Mouse (Mus musculus) T-helper 2 cell (primary cell): ENCODE data around the gene Kat14.

Source experiments
- in situ Hi-C: fragments of 300-600 bp; cut with MboI, MseI; formaldehyde crosslinking; loops from one replicate; pipeline ENCODE4 v1.15.1; 2025; ENCODE audit warnings: high pct_unique_total_duplicates

The Kat14 gene

DNA sequence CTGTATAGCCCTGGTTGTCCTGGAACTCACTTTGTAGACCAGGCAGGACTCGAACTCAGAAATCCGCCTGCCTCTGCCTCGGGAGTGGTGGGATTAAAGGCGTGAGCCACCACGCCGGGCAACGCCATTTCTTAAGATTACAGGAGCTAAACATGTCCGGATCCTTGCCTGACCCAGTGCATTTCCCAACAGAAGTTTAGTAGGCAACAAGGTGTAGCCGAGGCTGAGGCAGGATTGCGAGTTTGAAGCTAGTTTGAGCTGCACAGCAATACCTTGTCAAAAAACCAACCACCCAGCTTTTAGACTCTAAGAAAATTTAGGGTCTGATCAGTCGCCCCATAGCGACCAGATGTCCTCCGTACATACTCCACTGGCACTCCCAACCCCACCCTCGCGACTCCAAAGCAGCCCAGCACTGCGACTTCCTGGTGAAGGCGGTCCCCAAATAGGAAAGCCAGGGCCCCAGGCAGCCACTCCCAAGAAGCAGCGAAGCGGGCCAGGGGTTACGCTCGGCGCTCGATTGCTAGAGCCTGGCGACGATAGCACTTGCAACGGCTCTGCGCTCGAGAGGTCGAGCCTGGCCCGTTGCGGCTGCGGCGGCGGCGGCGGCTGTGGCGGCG lies at the start of gene Kat14, which contains the start of gene Pet117:
Gene Kat14, plus strand, starts transcription at position 584 of the 620 bp plus-strand sequence.
Gene Pet117, plus strand, starts transcription at position 597 of the 620 bp plus-strand sequence.
- in situ Hi-C loops, result no loop called here

DNA sequence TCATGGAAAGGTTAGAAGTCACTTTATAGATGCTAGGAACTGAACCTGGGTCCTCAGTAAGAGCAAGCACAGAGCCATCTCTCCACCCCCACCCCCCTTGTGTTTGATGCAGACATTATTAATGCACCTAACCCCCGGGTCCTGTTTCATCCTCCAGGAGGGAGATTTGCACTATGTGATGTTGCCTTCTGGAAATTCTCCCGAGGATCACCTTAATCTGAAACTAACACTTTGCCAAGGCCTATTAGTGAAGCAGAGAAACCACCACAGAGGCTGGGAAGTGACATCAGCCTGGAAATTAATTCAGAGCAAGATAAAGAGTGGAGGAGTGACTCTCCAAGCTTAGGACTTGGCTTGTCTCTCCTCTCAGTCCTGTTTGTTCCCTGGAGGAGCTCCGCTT lies 44.6 kb upstream of the Kat14 start:
- in situ Hi-C loops, result no loop called here

DNA sequence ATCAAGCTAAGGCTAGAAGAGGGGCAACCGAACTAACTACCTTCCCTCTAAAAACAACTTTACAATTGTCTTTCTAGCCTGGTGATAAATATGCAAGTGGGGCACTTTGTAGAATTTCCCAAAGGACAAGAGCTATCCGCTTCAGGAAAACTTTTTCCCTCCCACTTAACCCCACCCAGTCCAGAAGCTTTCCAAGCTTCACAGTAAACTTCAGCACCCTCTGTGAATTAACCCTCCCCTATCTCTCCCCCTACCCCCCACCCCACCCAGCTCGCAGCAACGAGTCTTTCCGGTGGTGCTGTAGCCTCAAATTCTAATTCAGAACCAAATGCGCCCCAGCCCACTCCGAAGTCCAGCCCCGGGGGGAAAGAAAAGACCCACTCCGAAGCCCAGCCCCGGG lies 39.3 kb upstream of the Kat14 start:
- in situ Hi-C loops, result loop anchor here (25.0 kb wide), 1 partner anchor 833 kb away; the partner anchor contains the start of gene Slc24a3

DNA sequence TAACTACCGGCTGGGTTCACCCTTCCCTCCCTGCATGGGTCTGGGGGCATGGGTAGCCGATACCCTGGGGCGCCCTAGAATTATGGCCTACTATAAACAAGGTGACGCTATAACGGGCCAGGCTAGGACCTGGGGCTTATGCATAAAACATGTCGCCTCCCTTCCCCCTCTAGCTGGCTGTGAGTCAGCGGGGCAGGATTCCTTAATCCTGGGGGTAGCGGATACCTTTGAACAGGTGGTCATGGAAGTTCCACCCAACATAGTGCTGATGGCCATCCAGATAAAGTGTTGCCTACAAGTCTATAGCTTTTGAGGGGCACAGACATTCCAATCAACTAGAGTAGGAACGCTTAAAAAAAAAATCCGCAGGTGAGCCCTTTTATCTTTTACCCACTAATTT lies 38.8 kb upstream of the Kat14 start:
- in situ Hi-C loops, result loop anchor here (25.0 kb wide), 1 partner anchor 832 kb away; the partner anchor contains the start of gene Slc24a3

DNA sequence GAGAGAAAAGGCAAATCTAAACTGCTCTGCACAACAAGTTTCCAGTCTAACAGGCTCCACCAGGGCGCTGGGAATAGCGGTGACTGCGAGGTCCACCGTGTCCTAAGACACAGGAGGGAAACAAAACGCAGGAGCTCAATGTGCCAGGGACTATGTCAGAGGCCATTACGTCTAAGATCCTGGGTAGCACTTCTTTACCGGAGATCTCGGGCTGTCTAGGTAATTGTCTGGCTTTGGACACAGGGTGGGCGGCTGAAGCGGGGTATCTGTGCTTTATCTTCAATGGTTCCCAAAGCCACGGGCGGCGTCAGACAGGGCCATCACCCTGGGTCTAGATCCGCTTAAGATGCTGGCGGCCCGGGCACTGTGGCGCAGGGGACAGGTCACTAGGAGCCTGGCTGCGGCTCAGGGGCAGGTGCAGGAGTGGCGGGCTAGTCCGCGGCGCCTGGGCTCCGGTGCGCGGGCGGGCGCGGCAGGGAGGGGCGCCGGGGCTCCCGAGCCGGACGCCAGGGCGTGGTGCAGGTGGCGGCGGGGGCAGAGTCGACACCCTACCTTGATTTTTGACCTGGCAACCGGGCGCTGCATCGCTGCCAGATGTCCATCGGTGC lies 38.3 kb upstream of the Kat14 start:
- in situ Hi-C loops, result loop anchor here (25.0 kb wide), 1 partner anchor 832 kb away; the partner anchor contains the start of gene Slc24a3

DNA sequence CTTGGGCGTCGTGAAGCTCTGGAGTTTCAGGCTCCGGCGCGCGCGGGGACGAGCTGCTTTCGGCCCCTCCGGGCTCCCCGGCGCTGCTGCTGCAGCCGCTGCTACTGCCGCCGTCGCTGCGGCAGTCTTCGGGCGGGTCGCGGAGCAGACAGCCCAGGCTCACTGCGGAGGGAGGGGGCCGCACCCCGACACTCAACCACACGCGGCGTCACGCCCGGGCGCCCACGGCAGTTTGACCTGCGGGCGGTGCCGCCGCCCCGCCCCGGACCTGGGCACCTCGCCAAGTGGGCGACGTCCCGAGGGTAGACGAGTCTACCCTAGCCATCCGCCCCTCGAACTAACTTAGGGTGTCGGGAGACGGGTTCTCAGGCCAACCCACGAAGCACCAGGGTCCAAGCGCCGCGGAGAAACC lies 37.8 kb upstream of the Kat14 start:
- in situ Hi-C loops, result loop anchor here (25.0 kb wide), 1 partner anchor 831 kb away; the partner anchor contains the start of gene Slc24a3

DNA sequence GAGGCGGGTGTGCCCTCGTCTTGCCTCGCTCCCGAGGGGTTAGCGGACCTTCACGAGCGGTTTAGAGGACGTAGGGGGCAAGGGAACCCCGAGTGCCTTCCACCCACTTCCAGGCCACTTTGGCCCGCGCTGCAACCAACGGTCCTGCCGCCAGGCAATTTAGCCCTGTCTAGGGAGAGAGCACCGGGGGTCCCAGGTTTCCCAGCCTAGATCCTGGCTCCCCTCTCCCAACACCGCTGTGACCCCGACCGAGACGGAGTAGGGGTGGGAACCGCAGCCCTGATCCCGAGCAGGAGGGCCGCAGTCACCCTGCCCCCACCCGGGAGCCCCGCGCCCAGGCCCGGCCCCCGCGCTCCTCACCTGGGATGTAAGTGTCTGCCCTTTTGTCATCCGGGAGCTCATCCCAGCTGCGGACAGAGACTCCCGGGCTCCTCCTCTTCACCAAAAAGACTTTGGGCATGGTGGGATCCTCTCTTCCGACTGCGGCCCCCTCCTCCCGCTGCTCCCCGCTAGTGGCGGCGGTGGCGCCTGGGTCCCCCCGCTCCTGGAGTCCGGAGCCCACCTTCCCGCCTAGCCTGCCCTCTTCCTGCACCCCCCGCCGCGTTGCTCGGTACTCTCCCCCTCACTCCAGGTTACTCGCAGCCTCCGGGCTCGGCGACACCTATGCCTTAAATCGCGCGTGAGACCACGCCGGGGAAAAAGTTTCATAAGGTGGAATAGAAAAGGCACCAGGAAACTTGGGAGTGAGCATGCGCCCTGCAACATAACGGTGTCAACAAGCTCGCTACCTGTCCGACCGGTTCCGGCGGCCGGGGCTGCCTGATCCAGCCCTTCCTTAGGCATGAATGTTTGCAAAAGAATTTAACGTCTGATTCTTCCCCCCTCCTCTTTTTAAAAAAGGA lies 37.1 kb upstream of the Kat14 start, which contains the start of gene Ovol2:
Gene Ovol2, minus strand, starts transcription at position 746 of the 902 bp plus-strand sequence.
- in situ Hi-C loops, result loop anchor here (25.0 kb wide), 1 partner anchor 831 kb away; the partner anchor contains the start of gene Slc24a3

DNA sequence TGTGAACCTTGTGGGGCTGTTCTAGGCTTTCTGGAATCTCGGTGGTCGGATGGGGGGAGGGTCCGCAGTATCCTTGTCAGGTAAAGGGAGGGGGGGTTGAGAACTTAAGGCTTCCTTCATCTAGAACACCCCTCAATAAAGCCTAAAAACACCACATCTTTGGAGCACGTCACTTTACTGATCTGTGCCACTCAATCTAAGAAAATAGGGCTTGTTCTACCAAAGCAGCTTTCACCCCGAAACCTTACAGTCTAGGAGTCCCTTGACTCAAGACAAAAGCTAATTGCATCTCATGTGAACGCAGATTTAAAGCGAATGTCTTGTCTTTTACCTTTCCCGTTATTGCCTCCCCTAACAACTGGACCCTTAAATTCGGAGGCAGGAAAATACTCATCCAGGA lies 36.3 kb upstream of the Kat14 start:
- in situ Hi-C loops, result loop anchor here (25.0 kb wide), 1 partner anchor 830 kb away; the partner anchor contains the start of gene Slc24a3

DNA sequence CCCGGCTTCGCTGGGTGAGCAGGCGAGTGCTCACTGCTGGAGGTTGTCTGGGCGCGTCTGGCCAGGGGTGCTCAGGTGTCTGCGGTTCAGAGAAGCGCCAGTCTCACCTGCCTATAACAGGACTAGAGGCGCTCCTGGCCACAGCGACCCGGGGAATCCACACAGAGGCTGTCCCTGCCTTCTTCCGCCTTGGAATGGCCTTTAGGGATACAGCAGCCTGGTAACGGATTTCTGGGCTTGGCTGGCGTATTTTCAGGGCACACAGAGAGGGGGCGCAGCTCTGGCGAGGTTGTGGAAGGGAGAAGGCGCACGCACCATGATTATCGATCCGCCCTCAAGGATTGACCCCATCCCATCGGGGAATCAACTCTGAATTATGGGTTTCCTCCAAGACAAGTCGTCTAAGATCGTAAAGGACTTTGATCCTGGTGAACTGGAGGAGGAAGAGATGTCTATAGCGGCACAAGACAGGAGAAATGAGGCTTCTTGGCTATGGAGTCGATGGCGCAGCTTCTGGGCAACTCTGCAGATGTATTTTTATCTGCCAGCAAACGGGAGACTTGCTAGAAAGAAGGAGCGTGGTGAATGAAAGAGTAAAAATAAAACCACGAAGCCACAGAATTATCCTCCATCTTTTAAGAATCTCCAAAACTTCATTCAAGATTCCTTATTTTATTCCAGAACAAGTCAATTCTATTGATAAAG lies 35.5 kb upstream of the Kat14 start:
- in situ Hi-C loops, result loop anchor here (25.0 kb wide), 1 partner anchor 829 kb away; the partner anchor contains the start of gene Slc24a3

DNA sequence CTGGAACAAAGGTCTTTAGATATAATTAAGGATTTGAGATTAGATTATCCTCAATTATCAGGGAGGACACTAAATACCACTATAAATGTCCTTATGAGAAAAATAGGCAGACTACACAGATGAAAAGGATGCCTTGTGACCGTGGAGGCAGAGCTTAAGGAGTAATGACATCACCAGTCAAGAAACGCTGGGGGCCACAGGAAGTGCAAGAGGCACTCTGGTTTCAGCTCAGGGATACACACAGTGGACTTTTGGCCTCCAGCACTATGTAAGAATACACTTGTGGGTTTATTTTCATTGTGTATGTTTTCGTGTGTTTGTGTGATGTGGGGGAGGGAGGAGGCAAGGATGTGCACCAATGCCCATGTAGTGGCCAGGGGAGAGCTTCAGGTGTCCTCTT lies 31.6 kb upstream of the Kat14 start:
- in situ Hi-C loops, result loop anchor here (25.0 kb wide), 1 partner anchor 825 kb away; the partner anchor contains the start of gene Slc24a3

DNA sequence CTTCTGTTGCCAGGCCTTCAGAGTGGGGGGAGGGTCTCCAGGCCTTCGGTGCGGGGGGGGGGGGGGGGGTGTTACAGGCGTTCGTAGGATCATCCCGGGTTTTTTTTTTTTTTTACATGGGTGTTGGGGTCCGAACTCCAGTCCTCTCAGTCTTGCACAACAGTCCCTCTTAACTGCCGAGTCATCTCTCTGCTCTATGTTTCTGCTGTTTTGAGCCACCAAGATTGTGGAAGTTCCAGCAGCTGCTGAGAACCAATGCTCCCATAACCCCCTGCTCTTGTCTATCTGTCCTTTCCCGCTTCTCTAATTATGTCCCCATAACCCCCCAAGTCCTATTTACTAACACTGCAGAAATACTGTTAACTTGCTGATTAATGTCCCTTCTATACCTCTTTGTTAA lies 31.1 kb upstream of the Kat14 start:
- in situ Hi-C loops, result loop anchor here (25.0 kb wide), 1 partner anchor 825 kb away; the partner anchor contains the start of gene Slc24a3

DNA sequence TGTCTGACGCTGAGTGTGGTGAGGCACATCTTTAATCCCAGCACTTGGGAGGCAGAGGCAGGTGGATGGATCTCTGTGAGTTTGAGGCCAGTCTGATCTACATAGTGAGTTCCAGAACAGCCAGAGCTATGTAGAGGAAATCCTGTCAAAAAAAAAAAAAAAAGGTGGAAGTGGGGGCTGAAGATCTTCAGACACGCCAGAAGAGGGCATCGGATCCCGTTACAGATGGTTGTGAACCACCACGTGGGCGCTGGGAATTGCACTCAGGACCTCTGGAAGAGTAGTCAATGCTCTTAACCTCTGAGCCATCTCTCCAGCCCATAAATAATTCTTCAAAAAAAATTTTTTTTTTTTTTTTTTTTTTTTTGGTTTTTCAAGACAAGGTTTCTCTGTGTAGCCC lies 30.6 kb upstream of the Kat14 start:
- in situ Hi-C loops, result loop anchor here (25.0 kb wide), 1 partner anchor 824 kb away; the partner anchor contains the start of gene Slc24a3

DNA sequence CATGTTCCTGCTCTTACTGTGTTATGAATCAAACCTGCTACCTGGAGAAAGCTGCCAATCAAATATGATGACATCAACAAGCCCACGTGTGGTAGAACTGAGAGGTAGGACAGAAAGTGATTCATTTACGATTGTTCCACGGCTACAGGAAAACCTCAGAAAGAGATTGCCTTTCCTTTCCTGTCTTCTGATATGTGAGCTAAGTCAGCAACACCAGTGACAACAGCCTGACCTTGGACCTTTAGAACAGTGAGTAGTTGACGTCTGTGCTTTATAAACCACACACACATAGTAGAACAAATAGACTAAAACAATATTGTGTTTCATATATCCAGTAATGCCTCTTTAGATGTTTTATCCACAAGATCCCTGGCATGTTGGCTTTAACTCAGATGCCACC lies 25.6 kb upstream of the Kat14 start:
- in situ Hi-C loops, result loop anchor here (25.0 kb wide), 1 partner anchor 819 kb away; the partner anchor contains the start of gene Slc24a3

DNA sequence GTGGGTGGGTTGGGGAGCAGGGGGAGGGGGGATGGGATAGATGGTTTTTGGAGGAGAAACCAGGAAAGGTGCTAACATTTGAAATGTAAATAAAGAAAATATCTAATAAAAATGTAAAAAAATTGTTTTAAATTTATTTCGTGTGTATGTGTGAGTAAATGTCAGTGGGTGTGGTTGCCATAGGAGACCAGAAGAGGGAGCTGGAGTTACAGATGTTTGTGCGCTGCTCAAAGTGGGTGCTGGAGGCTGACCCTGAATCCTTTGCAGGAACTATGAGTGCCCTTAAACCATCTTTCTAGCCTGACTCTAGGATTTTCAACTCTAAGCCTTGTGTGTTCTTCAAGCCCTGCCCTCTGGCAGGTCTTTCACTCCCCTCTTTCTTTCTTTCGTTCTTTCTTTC lies 20.3 kb upstream of the Kat14 start:
- in situ Hi-C loops, result loop anchor here (5.0 to 25.0 kb wide), 2 partner anchors 104 to 814 kb away; partner anchors contain the start of gene Slc24a3

DNA sequence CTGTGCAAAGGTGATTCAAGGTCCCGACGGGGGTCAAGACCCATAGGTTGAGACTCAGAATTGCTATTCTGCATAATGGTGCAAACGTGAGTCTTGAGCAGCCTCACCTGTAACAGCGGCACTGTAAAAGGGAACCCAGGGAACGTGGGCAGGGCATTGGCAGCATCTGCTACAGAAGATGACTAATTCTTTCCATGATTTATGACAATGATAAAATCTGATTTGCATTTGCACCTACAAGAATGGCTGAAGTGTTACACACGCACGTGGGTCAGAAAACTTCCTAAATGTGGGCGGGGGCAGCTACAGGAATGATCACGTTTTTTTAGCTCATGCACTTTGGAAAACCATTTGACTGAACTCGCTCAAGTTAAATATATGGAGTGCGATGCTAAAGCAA lies 15.9 kb upstream of the Kat14 start:
- in situ Hi-C loops, result loop anchor here (10.0 kb wide), 1 partner anchor 942 kb away; no protein-coding TSS in a partner anchor

DNA sequence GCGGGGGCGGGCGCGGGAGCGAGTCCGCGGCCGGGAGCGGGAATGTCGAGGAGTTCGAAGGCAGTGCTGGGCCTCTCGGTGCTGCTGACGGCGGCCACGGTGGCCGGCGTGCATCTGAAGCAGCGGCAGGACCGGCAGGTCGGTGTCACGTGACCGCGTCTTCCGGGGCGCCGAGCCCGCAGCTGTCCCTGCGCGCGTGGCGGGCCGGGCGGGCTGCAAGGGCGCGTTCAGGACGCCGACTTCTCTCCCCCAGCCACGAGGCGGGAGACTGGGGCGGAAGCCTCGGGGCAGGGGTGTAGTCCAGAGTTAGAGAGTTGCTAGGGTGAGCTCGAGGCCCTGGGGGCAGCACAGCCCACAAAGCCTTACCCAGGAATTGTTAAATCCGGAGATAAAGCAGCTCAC lies 238 bp downstream of the Kat14 start:
- in situ Hi-C loops, result no loop called here

DNA sequence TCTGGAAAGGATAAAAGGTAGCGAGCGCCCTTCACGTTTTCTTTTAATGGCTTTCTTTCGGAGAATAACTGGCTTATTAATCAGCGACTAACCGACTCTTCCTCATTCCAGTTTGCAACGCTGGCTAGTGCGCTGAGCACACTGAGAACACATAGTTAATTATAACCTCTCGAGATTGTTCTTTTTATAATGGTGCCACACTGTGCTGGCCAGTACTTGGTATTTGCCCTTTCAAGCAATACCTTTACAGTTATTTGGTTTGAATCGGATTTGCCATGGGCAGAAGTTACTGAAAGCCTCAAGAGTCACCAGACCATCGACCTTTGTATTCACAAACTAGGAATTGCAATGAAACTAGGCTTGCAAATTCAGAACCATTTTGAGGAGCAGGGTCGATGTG lies 728 bp downstream of the Kat14 start:
- in situ Hi-C loops, result no loop called here

DNA sequence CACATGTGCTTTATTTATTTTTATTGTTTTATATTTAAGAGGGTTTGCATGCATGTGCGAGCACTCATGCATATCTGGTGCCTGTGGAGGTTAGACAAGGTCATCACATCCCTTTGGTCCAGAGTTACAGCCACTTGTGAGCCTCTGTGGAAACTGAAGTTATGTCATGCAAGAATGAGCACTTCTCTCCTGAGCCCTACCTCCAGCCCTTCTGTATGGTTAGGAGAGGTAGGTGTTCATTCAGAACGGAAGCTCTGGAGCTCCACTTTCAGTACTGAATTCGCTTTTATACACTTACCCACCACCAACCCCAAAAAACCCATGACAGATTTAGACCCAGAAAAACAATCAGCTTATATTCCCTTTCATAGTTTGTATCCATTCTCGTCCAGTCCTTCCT lies 2.8 kb downstream of the Kat14 start:
- in situ Hi-C loops, result no loop called here

DNA sequence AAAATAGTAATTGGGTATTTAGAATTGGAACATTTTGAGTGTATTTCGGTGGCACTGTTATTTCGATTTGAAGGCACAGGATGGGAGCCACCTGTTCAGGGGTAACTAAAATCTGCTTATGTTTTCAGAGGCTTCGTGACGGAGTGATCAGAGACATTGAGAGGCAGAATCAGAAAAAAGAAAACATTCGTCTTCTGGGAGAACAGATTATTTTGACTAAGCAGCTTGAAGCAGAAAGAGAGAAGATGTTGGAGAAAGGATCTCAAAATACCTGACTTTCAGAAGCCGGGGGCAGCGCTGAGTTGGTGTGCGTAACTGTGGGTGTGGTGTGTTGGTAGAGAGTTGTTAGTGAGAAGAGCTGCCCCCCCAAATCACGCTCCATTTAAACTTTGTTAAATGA lies 4.3 kb downstream of the Kat14 start:
- in situ Hi-C loops, result no loop called here

DNA sequence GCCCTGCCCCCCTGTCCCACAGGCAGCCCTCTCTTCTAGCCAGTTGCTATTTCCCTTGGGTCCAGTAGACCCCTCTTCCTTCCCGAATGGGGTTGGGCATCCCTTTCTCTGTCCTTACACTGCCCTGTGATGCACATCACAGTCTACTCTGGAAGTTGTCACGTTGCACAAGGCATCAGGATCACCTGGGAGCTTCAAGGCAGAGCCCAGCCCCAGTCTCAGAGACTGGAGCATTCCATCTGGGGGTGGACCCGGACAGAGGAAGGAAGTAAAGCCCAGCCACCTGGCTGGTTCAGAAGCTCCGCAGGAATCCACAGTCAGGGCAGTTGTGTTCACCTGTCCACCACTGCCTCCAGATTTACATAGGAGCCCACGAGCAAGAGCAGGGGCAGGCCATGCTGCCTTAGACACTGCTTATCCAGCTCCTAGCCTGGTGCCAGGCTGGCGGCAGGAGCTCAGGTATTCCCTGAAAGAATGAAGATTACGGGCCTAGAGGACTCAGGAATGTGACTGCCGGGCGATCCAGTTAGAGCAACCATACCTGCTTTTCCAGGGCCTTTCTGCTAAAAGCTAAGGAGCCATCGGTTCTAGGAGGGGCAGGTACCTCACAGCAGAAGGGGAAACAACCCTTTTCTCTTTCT lies 6.4 kb downstream of the Kat14 start:
- in situ Hi-C loops, result no loop called here
